Mouse (Mus musculus) liver, postnatal 0 days (tissue): ENCODE measurements around the gene Ngly1. TPM values are rescaled to one million over a fixed set of nuclear protein-coding genes. Genes with fewer than 3 reads are reported as not detected.

Experiments used
- ATAC-seq: fragments of 200-750 bp; cut with Nextera tagmentation; 2 replicates; pipeline ENCODE4 v1.8.0; 2017; ENCODE audit warnings: mild to moderate bottlenecking, moderate library complexity
- DNase-seq: peaks from one replicate; pipeline ENCODE4 v3.0.0-alpha.2; 2016
- H3K27ac ChIP-seq: fragments of 300-500 bp; sonication (generic); 2 replicates; pipeline ENCODE4 v1.5.1; 2014; ENCODE audit warnings: antibody characterized with exemption, moderate library complexity, mild to moderate bottlenecking, low read depth
- H3K27me3 ChIP-seq: fragments of 300-500 bp; sonication (generic); 2 replicates; pipeline ENCODE4 v1.6.1; 2014; ENCODE audit warnings: low read length, control low read depth, mixed read lengths; ENCODE audit not compliant: insufficient read depth
- H3K36me3 ChIP-seq: fragments of 300-500 bp; sonication (generic); replicated peaks from 2 replicates; pipeline ENCODE4 v1.6.1; 2014; ENCODE audit warnings: mild to moderate bottlenecking, control low read depth, low read length, moderate library complexity, mixed read lengths; ENCODE audit not compliant: insufficient read depth
- H3K4me1 ChIP-seq: fragments of 300-500 bp; sonication (generic); 2 replicates; pipeline ENCODE4 v1.6.1; 2014; ENCODE audit warnings: antibody characterized with exemption, mild to moderate bottlenecking, control low read depth; ENCODE audit not compliant: insufficient read depth
- H3K4me2 ChIP-seq: fragments of 300-500 bp; sonication (generic); 2 replicates; pipeline ENCODE4 v1.6.1; 2014; ENCODE audit warnings: low read depth, mild to moderate bottlenecking, low read length, moderate library complexity, mixed read lengths
- H3K4me3 ChIP-seq: fragments of 300-500 bp; sonication (generic); 2 replicates; pipeline ENCODE4 v1.5.1; 2014; ENCODE audit warnings: low read depth, low read length
- H3K9ac ChIP-seq: fragments of 300-500 bp; sonication (generic); replicated peaks from 2 replicates; pipeline ENCODE4 v1.6.1; 2014; ENCODE audit warnings: mild to moderate bottlenecking, moderate library complexity
- H3K9me3 ChIP-seq: fragments of 300-500 bp; sonication (generic); 2 replicates; pipeline ENCODE4 v1.6.1; 2016; ENCODE audit warnings: mild to moderate bottlenecking, control low read depth, low read length, mixed read lengths
- CTCF ChIP-seq: sonication (generic); IDR thresholded peaks from 2 replicates; pipeline ENCODE4 v1.5.1; 2016; ENCODE audit warnings: antibody characterized with exemption, low read depth
- EP300 ChIP-seq: IDR thresholded peaks from 2 replicates; pipeline ENCODE4 v1.6.1; 2016; ENCODE audit warnings: antibody characterized with exemption, low read depth, mild to moderate bottlenecking
- WGBS: fragments of 180-500 bp; shearing (Covaris S2); extraction: QIAGEN DNeasy Blood & Tissue Kit; methylation state at CpG from one replicate; pipeline ENCODE4 v1.1.7; 2014; ENCODE audit not compliant: insufficient replicate concordance; 5-methylcytosine and 5-hydroxymethylcytosine counted together
- polyA plus RNA-seq: library from polyadenylated mRNA; unstranded; fragments of >200 nt; fragmentation: Nextera tagmentation; extraction: Ambion mirVana; gene quantifications from 2 replicates; pipeline ENCODE4 v1.2.1, GENCODE M21; 2015

The Ngly1 gene
- polyA plus RNA-seq, 1 experiment from 2014 or later, result 19.9 TPM

GRCm38 (mm10) chr14:16328959-16329480, 79.9 kb downstream of the Ngly1 start:
- Histone ChIP-seq H3K4me3 (no peak overlapping the region), H3K9me3 (no peaks in the 10 kb centered on the region), H3K27ac (no peak overlapping the region), H3K36me3 (no peaks in the 10 kb centered on the region), H3K4me1 (no peaks in the 10 kb centered on the region), H3K4me2 (no peak overlapping the region), H3K27me3 (no peaks in the 10 kb centered on the region), H3K9ac (no peak overlapping the region)
- TF ChIP-seq EP300 (no peak), CTCF (no peak)
- DNase-seq (no peak), ATAC-seq (no peak)
- WGBS, result 56% methylated on average over 5 of the region's 5 CpGs

DNA sequence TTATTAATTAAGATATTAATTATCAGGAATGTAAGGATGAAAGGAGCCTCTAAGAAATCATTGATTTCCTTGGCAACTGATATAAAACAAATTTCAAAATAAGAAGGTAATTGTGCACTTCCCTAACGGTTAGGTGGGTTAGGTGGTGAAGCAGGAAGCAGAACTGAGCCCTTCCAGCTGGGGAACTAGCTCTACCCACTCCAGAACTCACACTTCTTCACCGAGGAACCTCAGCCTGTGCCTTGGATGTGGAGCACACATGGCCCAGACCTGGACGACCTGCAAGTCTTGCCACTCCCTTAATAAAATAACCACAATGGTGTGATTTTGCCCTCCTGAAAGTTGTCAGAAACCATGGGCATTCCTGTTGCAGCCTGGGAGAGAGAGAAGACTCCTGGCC, 80.7 kb downstream of the Ngly1 start:
- Histone ChIP-seq H3K4me2 (no peak overlapping the region), H3K27ac (no peak overlapping the region), H3K9ac (no peak overlapping the region), H3K4me3 (no peak overlapping the region), H3K27me3 (no peaks in the 10 kb centered on the region), H3K4me1 (no peaks in the 10 kb centered on the region), H3K36me3 (no peaks in the 10 kb centered on the region), H3K9me3 (no peaks in the 10 kb centered on the region)
- ATAC-seq (no peak), DNase-seq (no peak)
- WGBS, result 46% methylated on average over 3 of the region's 3 CpGs
- TF ChIP-seq EP300 (no peak), CTCF (no peak)

- Histone ChIP-seq H3K27me3 (no peaks in the 10 kb centered on the region), H3K36me3 (no peaks in the 10 kb centered on the region), H3K4me1 (no peaks in the 10 kb centered on the region), H3K4me2 (no peak overlapping the region), H3K9ac (no peak overlapping the region), H3K27ac (no peak overlapping the region), H3K4me3 (no peak overlapping the region), H3K9me3 (no peaks in the 10 kb centered on the region)
- WGBS, result 77% methylated on average over 3 of the region's 3 CpGs
- DNase-seq, result no peak
- TF ChIP-seq EP300 (no peak), CTCF (no peak)
- no peak for ATAC-seq
Measured at GRCm38 (mm10) chr14:16334260-16334659, 85.2 kb downstream of the Ngly1 start.

GRCm38 (mm10) chr14:16335835-16336417, 86.8 kb downstream of the Ngly1 start:
- TF ChIP-seq EP300 (no peak), CTCF (no peak)
- no peaks in the 10 kb centered on the region for H3K36me3 ChIP-seq
- H3K27me3 ChIP-seq, result no peaks in the 10 kb centered on the region
- no peak overlapping the region for H3K9ac ChIP-seq
- WGBS, result 47% methylated on average over 3 of the region's 3 CpGs
- H3K4me3 ChIP-seq, result no peak overlapping the region
- no peaks in the 10 kb centered on the region for H3K9me3 ChIP-seq
- H3K27ac ChIP-seq, result no peak overlapping the region
- H3K4me1 ChIP-seq, result no peaks in the 10 kb centered on the region
- DNase-seq, result no peak
- ATAC-seq, result no peak
- no peak overlapping the region for H3K4me2 ChIP-seq

DNA sequence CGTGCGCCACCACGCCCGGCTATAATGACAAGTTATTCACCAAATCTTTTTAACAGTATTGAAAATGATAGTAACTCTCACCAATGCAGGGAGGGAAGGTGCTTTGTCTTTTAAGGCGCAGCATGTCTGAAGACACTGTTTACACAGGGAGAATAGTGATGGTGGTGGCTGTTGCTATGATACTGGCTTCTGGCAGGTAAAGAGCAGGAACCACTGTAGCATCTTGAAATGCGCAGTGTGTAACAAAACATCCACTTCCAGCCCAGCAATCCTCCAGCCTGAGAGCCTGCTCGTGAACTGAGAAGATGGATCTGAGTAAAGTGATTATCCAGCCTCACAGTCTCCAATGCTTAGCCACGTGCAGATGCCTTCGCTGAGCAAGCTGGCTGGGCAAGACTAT, 98.4 kb downstream of the Ngly1 start:
- Histone ChIP-seq H3K27me3 (no peaks in the 10 kb centered on the region), H3K4me1 (no peaks in the 10 kb centered on the region), H3K9me3 (no peaks in the 10 kb centered on the region), H3K4me2 (no peak overlapping the region), H3K4me3 (no peak overlapping the region), H3K9ac (no peak overlapping the region), H3K27ac (no peak overlapping the region), H3K36me3 (no peaks in the 10 kb centered on the region)
- TF ChIP-seq EP300, result no peak
- TF ChIP-seq CTCF, result no peak
- 72% methylated on average over 9 of the region's 9 CpGs for WGBS
- ATAC-seq, result no peak
- DNase-seq, result no peak

DNA sequence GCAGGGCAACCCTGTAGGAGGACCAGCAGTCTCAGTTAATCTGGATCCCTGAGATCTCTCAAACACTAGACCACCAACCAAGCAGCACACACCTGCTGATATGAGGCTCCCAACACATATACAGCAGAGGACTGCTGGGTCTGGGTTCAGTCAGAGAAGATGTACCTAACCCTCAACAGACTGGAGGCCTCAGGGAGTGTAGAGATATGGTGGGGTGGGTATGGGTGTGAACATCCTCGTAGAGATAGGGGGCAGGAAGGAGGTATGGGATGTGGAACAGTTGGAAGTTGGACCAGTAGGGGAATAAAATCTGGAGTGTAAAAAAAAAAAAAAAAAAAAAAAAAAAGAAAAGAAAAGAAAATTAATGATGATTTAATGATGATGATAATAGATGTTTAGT, 110.6 kb downstream of the Ngly1 start:
- WGBS, result 41% methylated on average over 1 of the region's 1 CpGs

More for the DNA sequence above, 110.6 kb downstream of the Ngly1 start:
- Histone ChIP-seq H3K27ac (no peak overlapping the region), H3K27me3 (no peaks in the 10 kb centered on the region), H3K9ac (no peak overlapping the region), H3K9me3 (no peaks in the 10 kb centered on the region), H3K4me3 (no peak overlapping the region), H3K36me3 (no peaks in the 10 kb centered on the region), H3K4me1 (peaks cover 8% of the 10 kb centered on the region), H3K4me2 (no peak overlapping the region)
- ATAC-seq, result no peak
- TF ChIP-seq EP300, result no peak
- no peak for TF ChIP-seq CTCF
- no peak for DNase-seq

Other genes with a start within 250 kb of the Ngly1 start
- 2.9 and 3.2 TPM in 2 replicates for gene Oxsm, start 528 bp downstream of the Ngly1 start, polyA plus RNA-seq
- gene Top2b, start 115.9 kb downstream of the Ngly1 start, polyA plus RNA-seq, result 8.8 and 9.3 TPM in 2 replicates